Mouse (Mus musculus): ENCODE results near the gene Mrpl23. TPM values are rescaled to one million over a fixed set of nuclear protein-coding genes. Genes with fewer than 3 reads are reported as not detected.

The Mrpl23 gene
- polyA plus RNA-seq (2012; rRNA removed) (24.4 and 45.9 TPM in 2 replicates), polyA plus RNA-seq (2014; fragmentation: Nextera tagmentation; extraction: Ambion mirVana) (11.1 and 14.4 TPM in 2 replicates)

- H3K4me1 ChIP-seq (replicated peaks; ENCODE audit: control insufficient read depth in 2 of 2, insufficient read depth in 2 of 2, low read length in 1 of 2) = peaks cover 15 to 41% of the 10 kb centered on the region in 2 experiments
- TF ChIP-seq CTCF (IDR thresholded peaks at IDR 0.05; ENCODE audit: low read depth) (no peak), EP300 (IDR thresholded peaks at IDR 0.05; ENCODE audit: low read depth) (no peak)
- H3K27ac ChIP-seq = peak within 1 kb of the TSS; percentile 46
- peak within 1 kb of the TSS; percentile 77 for H3K9ac ChIP-seq (replicated peaks)
- no peaks in the 10 kb centered on the region for H3K9me3 ChIP-seq (ENCODE audit: control insufficient read depth, low read length)
- peak within 1 kb of the TSS; percentile 62 to 78 for H3K4me3 ChIP-seq (ENCODE audit: insufficient read depth in 1 of 2, low read depth in 2 of 2, low read length in 2 of 2)
- peak within 1 kb of the TSS; percentile 76 for H3K4me2 ChIP-seq (ENCODE audit: low read depth)
- no peaks in the 10 kb centered on the region for H3K36me3 ChIP-seq (replicated peaks; ENCODE audit: control insufficient read depth, insufficient read depth, low read depth)
- WGBS (ENCODE audit: insufficient replicate concordance) = 4% methylated on average over 17 of the region's 17 CpGs
- H3K27me3 ChIP-seq (ENCODE audit: control insufficient read depth, insufficient read depth, low read length) = no peaks in the 10 kb centered on the region
- ATAC-seq (ENCODE audit: insufficient read depth) (peak; percentile 34; the same call in 1 of the 2 replicates), DNase-seq (ENCODE audit: low read depth in 3 of 3, low spot score in 3 of 3) (no peak)
These were observed at the start of gene Mrpl23 for GRCm38 (mm10) chr7:142532671-142533058. TSS of gene Mrpl23 (plus strand) at chr7:142532686.

DNA sequence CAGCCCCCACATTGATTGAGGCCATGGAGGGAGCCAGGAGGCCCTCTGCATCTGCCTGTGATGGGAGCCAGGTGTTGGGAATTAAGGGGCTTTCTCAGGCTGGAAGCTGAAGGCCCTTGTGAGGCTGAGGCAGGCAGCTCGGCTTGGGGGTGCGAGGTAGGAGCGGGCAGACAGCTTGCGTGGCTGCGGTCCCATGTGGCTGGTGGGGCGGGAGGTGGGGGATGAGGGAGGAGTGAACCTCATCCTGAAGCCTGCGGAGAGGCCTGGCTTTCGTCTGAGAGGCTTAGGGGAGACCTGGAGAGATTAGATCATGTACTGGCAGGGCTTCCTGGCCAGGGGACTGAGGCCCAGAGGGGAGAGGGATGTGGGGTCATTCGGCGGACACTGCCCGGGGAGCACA is 49.4 kb upstream of the Mrpl23 start:
- peaks cover 0 to 6% of the 10 kb centered on the region in 2 experiments; a peak in 1 of 4 replicates for H3K4me1 ChIP-seq (replicated peaks; ENCODE audit: control insufficient read depth in 2 of 2, insufficient read depth in 2 of 2, low read length in 1 of 2)
- no peak overlapping the region for H3K4me2 ChIP-seq (ENCODE audit: low read depth)
- DNase-seq (ENCODE audit: low read depth in 3 of 3, low spot score in 3 of 3) (no peak), ATAC-seq (ENCODE audit: insufficient read depth) (no peak)
- H3K4me3 ChIP-seq (ENCODE audit: insufficient read depth in 1 of 2, low read depth in 2 of 2, low read length in 2 of 2) = no peak overlapping the region
- WGBS (ENCODE audit: insufficient replicate concordance) = 52% methylated on average over 11 of the region's 11 CpGs
- H3K27me3 ChIP-seq (ENCODE audit: control insufficient read depth, insufficient read depth, low read length) = no peaks in the 10 kb centered on the region; the same call in 1 of the 2 replicates
- H3K9ac ChIP-seq (replicated peaks) = no peak overlapping the region
- H3K9me3 ChIP-seq (ENCODE audit: control insufficient read depth, low read length) = no peaks in the 10 kb centered on the region
- no peaks in the 10 kb centered on the region for H3K36me3 ChIP-seq (replicated peaks; ENCODE audit: control insufficient read depth, insufficient read depth, low read depth)
- H3K27ac ChIP-seq = no peak overlapping the region
- TF ChIP-seq EP300 (IDR thresholded peaks at IDR 0.05; ENCODE audit: low read depth) (no peak), CTCF (IDR thresholded peaks at IDR 0.05; ENCODE audit: low read depth) (no peak)

- 65% methylated on average over 12 of the region's 12 CpGs for WGBS (ENCODE audit: insufficient replicate concordance)
- Histone ChIP-seq H3K4me3 (ENCODE audit: insufficient read depth in 1 of 2, low read depth in 2 of 2, low read length in 2 of 2) (no peak overlapping the region), H3K9ac (replicated peaks) (no peak overlapping the region), H3K27ac (no peak overlapping the region), H3K4me2 (ENCODE audit: low read depth) (no peak overlapping the region), H3K4me1 (replicated peaks; ENCODE audit: control insufficient read depth in 2 of 2, insufficient read depth in 2 of 2, low read length in 1 of 2) (peaks cover 0 to 6% of the 10 kb centered on the region in 2 experiments; a peak in 1 of 4 replicates), H3K27me3 (ENCODE audit: control insufficient read depth, insufficient read depth, low read length) (no peaks in the 10 kb centered on the region; the same call in 1 of the 2 replicates), H3K9me3 (ENCODE audit: control insufficient read depth, low read length) (no peaks in the 10 kb centered on the region), H3K36me3 (replicated peaks; ENCODE audit: control insufficient read depth, insufficient read depth, low read depth) (no peaks in the 10 kb centered on the region)
- DNase-seq (ENCODE audit: low read depth in 3 of 3, low spot score in 3 of 3) = no peak
- TF ChIP-seq CTCF (IDR thresholded peaks at IDR 0.05; ENCODE audit: low read depth) = no peak
- TF ChIP-seq EP300 (IDR thresholded peaks at IDR 0.05; ENCODE audit: low read depth) = no peak
- no peak for ATAC-seq (ENCODE audit: insufficient read depth)
These were observed 47.7 kb upstream of the Mrpl23 start for GRCm38 (mm10) chr7:142484780-142485179.

DNA sequence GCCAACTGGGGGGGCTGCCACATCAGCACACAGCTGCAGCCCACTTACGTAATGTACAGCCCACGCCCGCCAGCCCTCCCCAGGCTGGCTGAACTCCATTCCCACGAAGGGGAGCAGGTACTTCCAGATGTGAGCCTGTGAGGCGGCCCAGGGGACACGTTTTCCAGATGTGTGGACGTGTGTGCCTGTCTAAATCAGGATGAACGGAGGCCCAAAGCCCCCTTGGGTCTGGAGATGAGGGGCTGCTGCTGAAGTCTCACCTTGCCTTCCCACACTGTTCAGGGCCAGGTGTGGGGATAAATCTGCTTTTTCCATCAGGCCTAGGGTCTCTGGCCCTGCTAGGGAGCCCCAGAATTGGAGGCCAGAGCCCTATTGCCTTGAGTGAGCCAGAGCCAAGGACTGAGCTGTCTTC is 45.7 kb upstream of the Mrpl23 start:
- WGBS (ENCODE audit: insufficient replicate concordance) = 59% methylated on average over 8 of the region's 8 CpGs
- Histone ChIP-seq H3K36me3 (replicated peaks; ENCODE audit: control insufficient read depth, insufficient read depth, low read depth) (no peaks in the 10 kb centered on the region), H3K27ac (no peak overlapping the region), H3K4me1 (replicated peaks; ENCODE audit: control insufficient read depth in 2 of 2, insufficient read depth in 2 of 2, low read length in 1 of 2) (peaks cover 0 to 3% of the 10 kb centered on the region in 2 experiments; a peak in 1 of 4 replicates), H3K9me3 (ENCODE audit: control insufficient read depth, low read length) (no peaks in the 10 kb centered on the region), H3K4me2 (ENCODE audit: low read depth) (no peak overlapping the region), H3K4me3 (ENCODE audit: insufficient read depth in 1 of 2, low read depth in 2 of 2, low read length in 2 of 2) (no peak overlapping the region), H3K27me3 (ENCODE audit: control insufficient read depth, insufficient read depth, low read length) (no peaks in the 10 kb centered on the region; the same call in 1 of the 2 replicates), H3K9ac (replicated peaks) (no peak overlapping the region)
- ATAC-seq (ENCODE audit: insufficient read depth) (no peak), DNase-seq (ENCODE audit: low read depth in 3 of 3, low spot score in 3 of 3) (no peak)
- TF ChIP-seq EP300 (IDR thresholded peaks at IDR 0.05; ENCODE audit: low read depth) = no peak
- TF ChIP-seq CTCF (IDR thresholded peaks at IDR 0.05; ENCODE audit: low read depth) = no peak

- Histone ChIP-seq H3K36me3 (replicated peaks; ENCODE audit: control insufficient read depth, insufficient read depth, low read depth) (no peaks in the 10 kb centered on the region), H3K4me1 (replicated peaks; ENCODE audit: control insufficient read depth in 2 of 2, insufficient read depth in 2 of 2, low read length in 1 of 2) (peaks cover 0 to under 1% of the 10 kb centered on the region in 2 experiments; a peak in 1 of 4 replicates), H3K9me3 (ENCODE audit: control insufficient read depth, low read length) (no peaks in the 10 kb centered on the region), H3K9ac (replicated peaks) (no peak overlapping the region), H3K4me3 (ENCODE audit: insufficient read depth in 1 of 2, low read depth in 2 of 2, low read length in 2 of 2) (no peak overlapping the region), H3K27me3 (ENCODE audit: control insufficient read depth, insufficient read depth, low read length) (no peaks in the 10 kb centered on the region; the same call in 1 of the 2 replicates), H3K27ac (no peak overlapping the region), H3K4me2 (ENCODE audit: low read depth) (no peak overlapping the region)
- TF ChIP-seq CTCF (IDR thresholded peaks at IDR 0.05; ENCODE audit: low read depth) (peak; percentile 65), EP300 (IDR thresholded peaks at IDR 0.05; ENCODE audit: low read depth) (no peak)
- no peak for DNase-seq (ENCODE audit: low read depth in 3 of 3, low spot score in 3 of 3)
- peak; percentile 16; the same call in 1 of the 2 replicates for ATAC-seq (ENCODE audit: insufficient read depth)
- 28% methylated on average over 9 of the region's 9 CpGs for WGBS (ENCODE audit: insufficient replicate concordance)
These were observed 45.1 kb upstream of the Mrpl23 start for GRCm38 (mm10) chr7:142487341-142487859.

Data from liver, embryonic 14.5 days (tissue).